Mouse (Mus musculus): ENCODE measurements around the gene Coro1b.

Gene Coro1b

DNA sequence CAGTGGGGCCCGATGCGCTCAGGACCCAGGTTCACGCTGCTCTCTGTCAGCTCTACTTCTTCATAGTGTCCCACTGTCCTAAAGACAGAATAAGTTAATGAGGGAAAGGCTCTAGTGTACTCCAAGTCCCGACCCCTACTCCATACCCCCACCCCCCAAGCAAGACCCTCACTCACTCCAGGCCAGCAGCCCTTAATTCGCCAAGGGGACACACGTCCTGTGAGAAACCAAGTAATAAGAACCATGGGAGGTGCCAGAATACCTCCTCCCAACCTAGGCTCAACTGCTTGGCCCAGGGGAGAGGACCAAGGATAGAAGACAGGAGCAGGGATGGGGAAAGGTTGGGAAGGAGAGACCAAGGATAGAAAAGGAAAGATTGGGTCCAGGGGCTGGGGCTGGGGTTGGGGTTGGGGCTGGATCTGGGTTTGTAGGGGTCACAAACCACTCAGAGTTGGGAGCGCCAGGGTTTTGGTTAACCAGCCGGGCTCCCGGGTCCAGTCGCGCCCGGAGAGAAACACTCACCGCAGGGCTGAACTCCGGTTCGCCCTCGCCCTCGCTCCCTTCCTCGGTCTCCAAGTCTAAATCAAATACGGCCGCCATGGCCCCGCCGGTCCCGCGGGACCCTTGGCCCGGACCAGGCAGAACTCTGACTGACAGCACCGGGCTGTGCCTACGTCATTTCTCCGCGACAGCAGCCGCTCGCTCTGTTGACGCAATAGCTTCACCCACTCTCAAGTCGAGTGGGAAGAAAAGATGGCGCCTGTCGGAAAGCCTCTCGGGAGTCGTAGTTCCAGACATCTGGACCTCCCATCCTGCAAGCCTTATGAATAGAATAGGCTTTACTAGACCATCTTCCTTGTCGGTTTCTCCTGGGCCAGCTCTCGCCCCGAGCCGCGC, 14.5 kb downstream of the Coro1b start, which contains the start of gene Rps6kb2:
Rps6kb2 (minus strand) TSS at position 709 of the 897 bp plus-strand sequence.
- peak; percentile 97 for DNase-seq

DNA sequence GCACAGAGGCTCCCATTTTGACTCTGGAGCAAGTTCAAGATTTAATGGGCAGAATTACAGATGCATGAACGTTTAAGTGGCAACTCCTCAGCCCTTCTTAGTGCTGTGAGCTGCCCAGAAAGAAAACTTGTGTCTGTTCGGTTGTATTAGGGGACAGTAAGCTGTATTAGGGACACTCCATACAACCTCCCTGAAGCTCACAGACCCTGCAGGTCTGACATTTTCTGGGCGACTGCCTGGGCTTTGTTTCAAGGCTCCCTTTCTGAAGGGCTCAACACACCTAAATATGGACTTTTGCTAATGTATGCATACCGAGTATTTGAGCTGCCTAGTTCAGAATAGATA, 15.1 kb downstream of the Coro1b start:
- no peak for DNase-seq

DNA sequence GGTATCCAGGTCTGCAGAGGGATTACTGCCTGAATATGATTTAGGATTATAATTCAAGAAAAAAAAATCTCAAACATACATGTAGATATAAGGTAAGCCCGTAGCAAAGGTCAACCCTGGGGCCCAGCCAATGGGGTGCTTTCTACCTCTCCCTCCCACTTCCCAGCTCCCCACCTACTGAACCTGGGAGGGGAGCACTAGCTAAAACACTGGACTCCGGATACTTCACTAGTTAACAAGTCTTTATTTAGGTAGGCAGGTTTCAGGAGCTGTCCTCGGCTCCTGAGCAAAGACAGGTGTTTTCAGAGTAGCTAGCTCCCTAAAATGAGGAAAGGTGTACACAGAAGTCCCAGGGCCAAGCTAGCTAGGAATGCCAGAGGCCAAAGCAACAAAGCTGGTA, 15.7 kb downstream of the Coro1b start:
- no peak for DNase-seq

DNA sequence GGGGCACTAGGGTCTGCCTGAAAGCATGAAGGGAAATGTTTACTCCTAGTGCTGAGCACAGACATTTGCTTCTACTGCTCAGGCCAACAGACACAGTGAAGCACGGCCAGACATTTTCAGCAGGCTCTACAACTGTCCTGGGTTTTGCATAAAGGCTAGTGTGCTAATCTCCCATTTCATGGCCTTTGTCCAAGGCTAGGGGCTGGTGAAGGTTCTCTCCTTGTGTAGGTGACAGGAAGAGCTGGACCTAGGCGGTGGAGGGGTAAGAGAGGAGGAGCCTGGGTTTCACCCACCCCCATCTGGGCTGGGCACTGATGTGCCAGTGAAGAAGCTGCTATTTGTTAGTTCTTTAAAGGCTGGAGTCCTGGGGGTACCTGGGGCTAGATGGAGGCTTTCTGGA, 16.3 kb downstream of the Coro1b start:
- no peak for DNase-seq

DNA sequence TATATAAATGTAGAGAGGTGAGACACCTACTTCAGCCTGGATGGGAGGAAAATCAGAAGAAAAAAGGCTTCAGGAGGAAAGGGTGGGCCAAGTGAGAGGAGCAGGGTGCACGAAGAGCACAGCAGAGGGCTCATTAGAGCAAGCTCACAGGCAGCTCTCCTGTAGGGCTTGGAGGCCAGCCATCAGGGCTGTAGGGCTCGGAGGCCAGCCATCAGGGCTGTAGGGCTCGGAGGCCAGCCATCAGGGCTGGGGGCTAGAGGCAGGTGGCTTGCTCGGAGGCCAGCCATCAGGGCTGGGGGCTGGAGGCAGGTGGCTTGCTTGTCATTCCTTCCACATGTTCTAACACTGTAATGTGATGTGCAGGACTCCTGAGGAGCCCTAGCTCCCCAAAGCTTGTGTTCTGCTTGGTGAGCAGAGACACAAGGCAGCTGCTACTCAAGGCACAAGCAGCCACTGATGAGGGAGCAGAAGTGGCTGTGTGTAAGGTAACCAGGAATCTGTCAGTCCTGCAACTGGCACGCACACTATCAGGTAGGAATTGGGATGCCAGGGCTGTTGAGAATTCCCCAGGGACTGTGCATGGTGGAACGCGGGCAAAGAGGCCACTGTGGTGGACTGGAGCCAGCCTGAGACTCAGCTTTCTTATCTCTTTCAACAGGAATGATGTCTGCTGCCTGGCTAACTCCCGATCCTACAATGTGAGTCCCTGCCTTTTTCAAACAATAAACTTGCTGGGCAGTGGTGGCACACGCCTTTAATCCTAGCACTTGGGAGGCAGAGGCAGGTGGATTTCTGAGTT, 18.5 kb downstream of the Coro1b start:
- DNase-seq: no peak

DNA sequence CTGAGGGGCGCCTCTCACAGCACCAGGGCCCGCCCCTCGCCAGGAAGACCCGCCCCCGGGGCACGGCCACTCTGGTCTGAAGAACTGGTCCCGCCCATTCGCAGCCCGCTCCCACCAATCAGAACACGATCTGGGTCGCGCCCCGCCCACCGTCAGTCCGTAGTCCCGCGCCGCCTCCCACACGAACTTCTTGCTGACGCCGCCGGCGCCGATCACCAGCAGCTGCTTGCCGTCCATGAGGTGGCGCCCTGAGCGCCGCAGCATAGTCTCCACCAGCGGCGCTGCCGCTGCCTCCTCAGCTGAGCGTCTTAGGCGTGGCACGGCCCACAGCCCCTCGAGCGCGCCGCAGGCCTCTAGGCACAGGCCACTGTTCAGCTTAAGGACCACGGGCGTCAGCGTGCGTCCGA, 21.0 kb downstream of the Coro1b start:
- DNase-seq: peak; percentile 99

DNA sequence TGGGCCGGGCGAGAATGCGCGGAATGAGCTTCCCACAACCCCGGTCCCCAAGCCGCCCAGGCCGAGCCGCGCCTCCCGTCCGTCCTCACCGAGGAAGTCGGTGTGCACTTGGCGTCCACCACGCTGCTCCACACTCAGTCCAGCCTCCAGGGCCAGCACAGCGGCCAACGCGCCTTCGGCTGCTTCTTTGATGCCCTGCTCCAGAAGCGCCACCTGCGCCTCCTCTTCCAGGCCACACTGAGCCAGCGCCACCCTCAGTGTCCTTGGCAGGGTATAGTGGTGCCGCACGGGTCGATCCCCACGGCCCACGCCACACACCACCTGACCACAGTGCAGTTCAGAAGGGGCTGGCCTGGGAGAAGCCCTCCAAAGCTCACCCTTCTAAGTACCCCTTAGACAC, 21.4 kb downstream of the Coro1b start:
- no peak for DNase-seq

DNA sequence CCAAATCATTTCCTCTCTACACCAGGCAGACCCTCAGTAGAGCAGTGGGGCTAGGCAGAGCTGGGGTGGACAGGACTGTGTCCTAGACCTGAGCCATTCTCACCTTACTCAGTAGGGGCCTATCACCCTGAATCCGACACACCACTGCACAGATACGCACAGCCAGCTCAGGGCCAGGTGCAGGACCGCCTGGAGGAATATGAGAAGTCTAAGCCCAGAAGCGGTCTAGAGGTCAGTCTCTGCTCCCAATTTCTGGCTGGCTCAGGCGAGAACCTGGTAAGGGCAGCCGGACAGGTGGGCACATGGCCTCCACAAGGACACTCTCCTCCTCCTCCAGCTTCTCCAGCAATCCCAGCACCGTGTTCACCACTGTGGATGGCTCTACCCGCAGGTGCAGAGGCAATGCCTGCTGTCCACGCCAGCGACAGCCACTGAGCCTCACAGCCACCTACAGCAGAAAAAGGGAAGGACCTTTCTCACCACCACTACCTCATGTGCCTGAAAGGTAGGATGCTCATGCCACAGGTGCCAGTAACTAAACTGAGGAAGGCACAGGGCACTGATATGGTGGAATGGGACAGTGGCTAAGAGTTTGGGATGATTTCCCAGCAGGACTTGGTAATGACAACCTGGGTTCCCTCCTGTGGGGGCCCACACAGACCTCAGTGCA, 22.4 kb downstream of the Coro1b start:
- no peak for DNase-seq

DNA sequence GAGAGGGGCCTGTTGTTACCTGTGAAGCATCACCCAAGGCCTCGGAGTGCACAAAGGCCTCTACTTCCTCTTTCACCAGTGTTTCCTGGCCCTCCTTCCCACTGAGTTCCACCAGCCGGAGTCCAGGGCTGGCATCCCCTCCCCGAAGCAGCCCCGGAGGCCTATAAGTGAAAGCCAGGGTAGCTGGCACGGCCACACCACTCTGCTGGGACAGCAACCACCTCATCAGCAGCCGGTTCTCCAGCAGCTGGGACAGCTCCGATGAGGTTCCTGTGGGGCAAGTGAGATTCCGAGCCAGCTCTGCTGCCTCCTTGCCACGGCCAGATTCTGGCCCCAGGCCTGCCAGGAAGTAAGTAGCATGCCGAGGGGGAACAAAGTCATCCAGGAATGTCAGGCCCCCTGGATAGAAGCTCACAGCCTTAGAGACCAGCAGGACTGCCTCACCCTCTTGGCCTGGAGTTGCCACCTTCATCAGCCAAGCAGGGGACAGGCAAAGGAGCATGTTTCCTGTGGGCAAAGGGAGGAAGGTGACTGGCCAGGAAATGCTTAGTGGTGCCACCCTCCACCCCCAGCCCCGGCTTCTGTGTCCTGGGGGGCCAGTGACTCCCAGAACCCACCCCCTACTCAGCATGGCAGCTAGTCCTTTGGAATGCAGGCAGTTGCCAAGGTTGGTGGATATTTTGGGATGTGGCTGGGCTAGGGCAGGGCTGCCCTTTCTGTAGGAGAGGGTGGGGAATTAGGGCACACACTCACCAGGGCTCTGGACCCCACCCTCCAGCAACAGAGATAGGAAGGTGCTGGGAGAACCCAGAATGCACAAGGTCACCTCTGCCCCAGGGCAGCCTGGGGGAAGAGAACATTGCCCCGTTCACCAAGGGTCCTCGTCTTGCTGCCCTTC, 23.2 kb downstream of the Coro1b start:
- no peak for DNase-seq

DNA sequence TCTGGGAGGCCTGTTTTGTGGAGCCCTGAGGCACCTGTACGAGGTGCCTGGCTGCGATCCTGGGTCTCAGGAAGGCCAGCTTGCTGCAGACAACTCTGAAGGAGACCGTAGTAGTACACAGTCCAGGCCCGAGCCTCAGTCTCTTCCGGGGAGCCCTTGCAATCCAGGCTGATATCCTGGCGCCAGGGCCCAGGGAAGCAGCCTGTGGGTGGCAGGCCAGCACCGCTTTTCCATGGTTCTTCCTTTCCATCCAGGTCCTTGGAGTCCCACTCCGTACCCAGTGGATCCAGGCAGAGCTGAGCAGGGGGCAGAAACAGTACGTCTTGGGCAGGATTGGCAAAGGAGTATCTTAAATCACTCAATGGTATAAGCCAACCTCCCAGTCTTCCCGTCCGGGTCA, 24.5 kb downstream of the Coro1b start:
- DNase-seq: no peak

DNA sequence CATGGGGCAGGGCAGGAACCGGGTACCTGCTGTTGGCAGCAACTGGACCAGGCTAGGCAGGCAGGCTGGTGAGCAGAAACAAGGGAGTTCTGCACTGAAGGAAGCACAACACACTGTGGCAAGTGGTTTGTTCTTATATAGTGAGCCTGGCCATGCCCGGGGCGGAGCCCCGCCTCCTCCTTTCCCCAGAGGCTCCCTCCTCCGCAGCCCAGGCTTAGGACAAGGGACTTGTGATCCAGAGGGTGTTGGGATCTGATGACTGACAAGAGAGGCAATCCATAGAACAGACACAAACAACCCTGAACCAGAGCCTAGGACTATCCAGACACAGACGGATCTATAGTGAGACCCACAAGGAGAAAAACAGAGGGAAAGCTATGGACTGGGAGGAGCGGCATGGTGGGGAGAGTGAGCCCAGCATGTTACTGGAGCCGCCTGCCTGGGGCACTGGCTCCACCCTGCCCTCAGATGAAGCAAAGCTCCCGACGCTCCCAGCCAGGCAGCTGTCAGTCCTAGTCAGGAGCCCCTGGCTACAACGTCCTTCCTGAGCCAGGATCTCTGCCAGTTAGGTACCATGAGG, 27.0 kb downstream of the Coro1b start, which contains the start of gene Carns1:
Carns1 (minus strand) TSS at position 112 of the 580 bp plus-strand sequence.
- DNase-seq: no peak

DNA sequence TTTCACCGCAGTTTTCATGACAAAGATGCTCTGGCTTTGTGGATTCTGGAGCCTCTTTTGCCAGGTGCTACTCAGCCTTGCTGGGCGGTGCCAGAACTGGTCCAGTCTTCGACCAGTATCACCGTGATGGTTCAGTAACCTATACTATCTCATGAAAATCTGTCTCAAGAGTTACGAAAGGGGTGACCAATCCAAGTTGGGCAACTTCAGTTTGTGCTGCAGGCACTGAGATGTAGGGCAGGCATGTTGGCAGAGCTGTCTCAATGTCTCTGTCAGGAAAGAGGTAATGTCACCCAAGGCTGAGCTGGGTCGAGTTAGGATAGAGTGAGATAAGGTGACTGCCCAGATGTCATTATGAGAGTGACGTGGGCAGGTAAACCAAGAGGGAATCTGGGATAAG, 32.0 kb downstream of the Coro1b start:
- DNase-seq: no peak

DNA sequence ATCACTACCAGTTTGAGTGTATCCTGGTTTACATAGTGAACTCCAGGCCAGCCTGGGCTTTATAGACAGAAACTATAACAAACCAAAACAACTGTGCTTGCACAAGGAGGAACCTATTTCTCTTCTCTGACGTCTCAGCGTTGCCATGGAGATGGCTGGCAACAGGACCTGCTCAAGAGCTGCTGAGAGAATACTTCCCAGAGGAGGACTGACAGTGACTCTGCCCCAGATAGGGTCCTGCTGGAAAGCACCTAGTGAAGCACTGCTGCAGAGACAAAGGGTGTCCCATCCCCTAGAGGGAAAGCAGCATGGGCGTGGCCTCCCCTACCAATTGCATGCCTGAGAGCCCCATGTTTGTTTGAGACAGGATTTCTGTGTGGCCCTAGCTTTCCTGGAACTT, 33.5 kb downstream of the Coro1b start:
- peak; percentile 77 for DNase-seq

DNA sequence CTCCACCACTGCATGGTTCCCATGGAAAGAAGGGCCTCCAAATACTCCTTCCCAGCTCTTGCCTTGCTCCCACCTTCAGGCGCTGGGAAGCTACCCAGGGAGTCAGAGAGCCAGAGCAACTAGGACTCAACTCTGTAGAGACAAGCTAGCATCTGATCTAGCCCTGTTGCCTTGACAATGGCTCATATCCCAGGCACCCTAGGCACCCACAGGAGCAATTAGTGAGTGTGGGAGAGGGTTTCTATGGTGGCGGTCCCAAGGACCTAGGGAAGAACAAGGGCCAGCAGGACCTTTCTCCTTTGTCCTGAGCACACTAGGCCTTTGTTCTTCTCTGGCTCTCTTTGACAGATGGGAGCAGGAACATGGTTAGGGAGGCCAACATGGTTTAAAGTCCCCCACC, 35.3 kb downstream of the Coro1b start:
- no peak for DNase-seq

DNA sequence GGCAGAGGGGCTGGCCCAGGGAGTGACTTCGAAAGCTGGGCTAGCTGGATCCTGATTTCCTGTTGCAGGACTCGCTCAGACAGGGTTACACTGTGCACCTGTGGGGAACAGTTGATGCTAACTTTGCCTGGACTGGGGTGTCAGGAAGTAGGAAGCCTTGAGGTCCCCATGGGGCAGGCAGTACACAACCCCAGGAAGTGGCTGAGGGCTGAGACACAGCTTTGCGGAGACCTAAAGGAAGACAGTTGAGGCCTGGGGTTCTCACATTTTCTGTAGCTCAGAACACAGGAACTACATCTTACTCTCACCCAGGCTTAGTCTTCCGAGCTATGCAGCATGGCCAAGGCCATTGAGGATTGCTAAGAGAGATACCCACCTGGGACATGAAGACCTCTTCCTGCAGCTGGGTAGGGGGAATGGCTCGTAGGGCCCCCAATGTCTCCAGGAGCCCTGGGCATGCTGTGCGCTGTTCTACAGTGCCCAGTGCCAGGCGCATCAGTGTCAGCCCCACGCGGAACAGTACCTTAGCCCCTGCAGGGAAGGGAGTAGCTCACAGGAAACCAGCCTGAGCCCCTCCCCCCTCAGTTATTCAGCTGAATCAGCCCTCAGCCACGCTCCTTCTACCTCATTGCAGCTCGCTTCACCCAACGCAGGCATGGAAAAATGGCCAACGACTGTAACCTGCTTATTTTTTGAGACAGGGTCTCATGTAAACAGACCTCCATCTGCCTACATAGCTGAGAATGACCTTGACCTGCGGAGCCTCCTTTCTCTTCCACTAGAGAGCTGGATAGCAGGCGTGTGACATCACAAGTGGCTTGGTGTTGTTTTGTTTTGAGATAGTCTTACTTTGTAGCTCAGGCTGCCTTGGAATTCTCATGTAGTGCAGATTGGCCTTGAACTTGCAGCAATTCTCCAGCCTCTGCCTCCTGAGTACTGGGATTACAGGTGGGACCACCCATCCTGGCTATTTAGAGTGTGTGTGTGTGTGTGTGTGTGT, 36.9 kb downstream of the Coro1b start:
- DNase-seq: no peak

DNA sequence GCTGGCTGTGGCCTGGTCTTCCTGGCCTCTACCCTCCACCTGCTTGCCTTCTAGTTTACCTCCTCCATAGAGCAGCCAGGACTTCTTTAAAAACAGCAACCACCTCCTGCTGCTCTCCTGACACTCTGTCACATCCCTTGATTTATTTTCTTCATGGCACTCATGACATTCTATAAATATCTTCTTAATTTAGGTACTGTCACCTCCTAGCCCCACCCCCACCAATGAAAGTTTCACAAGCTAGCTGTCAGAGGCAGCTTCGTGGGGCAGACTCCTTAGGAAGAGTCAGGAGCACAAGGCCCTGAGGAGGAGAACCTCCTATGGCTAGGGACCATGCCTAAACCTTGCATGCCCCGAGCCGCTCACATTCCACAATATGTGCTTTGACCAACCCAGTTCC, 38.9 kb downstream of the Coro1b start:
- DNase-seq: no peak

DNA sequence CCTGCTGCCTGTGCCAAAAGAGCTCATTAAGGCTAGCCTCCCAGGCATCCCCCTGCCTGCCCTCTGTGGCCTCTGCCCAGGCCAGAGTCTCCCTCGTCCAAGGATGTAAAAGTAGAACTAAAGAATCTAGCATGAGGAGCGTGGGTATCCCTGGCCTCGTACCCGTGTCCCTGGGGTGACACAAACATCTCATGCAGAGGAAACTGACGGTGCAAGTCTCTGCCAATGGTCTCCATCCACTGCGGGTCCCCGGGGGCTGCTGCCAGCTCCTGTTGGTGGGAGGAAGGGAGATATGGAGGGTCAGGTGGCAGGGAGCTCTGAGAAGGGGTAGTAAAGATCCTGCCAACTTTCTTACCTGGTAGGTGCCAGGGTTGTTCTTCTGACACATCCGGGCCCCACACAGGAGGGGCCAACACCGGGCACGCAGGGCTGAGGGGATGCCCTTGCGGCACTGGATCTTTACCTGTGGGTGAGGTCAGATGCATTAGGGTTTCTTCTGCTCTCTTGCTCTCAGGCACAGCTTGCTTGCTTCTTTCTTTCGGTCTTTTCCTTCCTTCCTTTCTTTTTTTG, 40.7 kb downstream of the Coro1b start:
- DNase-seq: no peak

DNA sequence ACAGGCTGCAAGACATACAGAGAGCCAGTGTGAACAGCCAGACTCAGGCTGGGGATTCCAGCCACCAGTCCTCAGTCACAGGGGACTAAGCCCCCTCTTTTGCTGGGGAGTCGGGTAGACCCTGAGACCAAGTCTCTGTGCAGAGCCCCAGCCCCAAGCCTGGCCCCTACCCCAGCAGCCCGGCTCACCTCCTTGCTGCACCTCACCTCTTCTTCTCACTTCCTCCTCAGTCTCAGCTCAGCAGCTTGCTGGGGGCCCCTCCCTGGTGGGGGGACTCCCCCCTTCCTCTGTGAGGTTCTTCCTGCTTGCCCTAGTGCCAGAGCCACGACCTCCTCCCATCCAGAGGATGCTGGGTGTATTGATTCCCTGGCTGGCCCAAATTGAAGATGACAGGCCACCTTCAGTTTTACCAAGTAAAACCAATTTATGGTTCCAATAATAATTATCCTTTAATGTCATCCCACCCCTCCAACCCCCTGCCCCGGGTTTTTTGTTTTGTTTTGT, 42.5 kb downstream of the Coro1b start, which contains the start of gene Tbc1d10c:
Tbc1d10c (minus strand) TSS at position 454 of the 504 bp plus-strand sequence.
- no peak for DNase-seq

DNA sequence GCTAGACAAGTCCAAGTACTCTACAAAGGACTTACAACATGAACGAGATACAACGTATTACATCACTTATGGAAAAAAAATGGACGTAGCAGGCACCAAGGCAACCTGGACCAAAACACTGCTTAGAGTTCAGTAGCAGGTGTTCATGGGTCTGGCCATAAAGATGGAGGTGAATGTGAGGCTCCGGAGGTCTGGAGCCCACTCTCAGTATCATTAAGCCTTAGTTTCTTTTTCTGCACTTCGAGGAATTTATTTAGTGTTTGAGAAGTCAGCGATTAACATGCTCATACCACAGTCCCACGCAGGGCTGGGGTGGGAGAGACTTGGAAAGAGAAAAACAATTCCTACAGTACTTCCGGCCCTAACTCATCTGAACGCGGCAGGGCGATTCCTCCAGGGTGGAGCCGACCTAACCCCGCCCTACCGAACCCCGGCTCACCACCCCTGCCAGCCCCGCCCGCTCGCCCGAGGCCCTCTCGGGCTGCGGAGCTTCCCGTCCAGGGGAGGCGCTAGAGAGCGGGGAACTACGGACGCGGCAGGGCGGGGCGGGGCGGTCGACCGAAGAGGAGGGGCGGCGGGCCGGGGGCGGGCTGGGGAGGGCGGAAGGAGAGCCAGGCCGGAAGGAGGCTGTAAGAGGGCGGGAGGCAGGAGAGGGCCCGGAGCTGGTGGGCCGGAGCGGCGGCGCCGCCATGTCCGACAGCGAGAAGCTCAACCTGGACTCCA, 43.3 kb downstream of the Coro1b start, which contains the start of gene Ppp1ca:
Ppp1ca (plus strand) TSS at position 538 of the 723 bp plus-strand sequence.
- DNase-seq: peak; percentile 97

All from right cerebral cortex, postnatal 14 days (tissue).